Mouse (Mus musculus) midbrain, embryonic 10.5 days (tissue): ENCODE data around the gene Pla2g2c. TPM values are rescaled to one million over a fixed set of nuclear protein-coding genes. Genes with fewer than 3 reads are reported as not detected.

ENCODE experiments used
- DNase-seq: peaks from one replicate; pipeline ENCODE4 v3.0.0-alpha.2; 2017; ENCODE audit warnings: low spot score
- H3K27ac ChIP-seq: fragments of 300-500 bp; sonication (generic); replicated peaks from 2 replicates; pipeline ENCODE4 v1.5.1; 2016; ENCODE audit warnings: mild to moderate bottlenecking
- H3K27me3 ChIP-seq: fragments of 300-500 bp; sonication (generic); 2 replicates; pipeline ENCODE4 v1.6.1; 2016; ENCODE audit warnings: low read depth, mild to moderate bottlenecking; ENCODE audit not compliant: poor library complexity, severe bottlenecking
- H3K36me3 ChIP-seq: fragments of 300-500 bp; sonication (generic); 2 replicates; pipeline ENCODE4 v1.6.1; 2016; ENCODE audit warnings: mild to moderate bottlenecking, moderate library complexity
- H3K4me1 ChIP-seq: fragments of 300-500 bp; sonication (generic); 2 replicates; pipeline ENCODE4 v1.6.1; 2016
- H3K4me3 ChIP-seq: fragments of 300-500 bp; sonication (generic); 2 replicates; pipeline ENCODE4 v1.5.1; 2016; ENCODE audit warnings: mild to moderate bottlenecking, moderate library complexity
- H3K9me3 ChIP-seq: fragments of 300-500 bp; sonication (generic); replicated peaks from 2 replicates; pipeline ENCODE4 v1.6.1; 2016; ENCODE audit warnings: mild to moderate bottlenecking
- WGBS: fragments of 180-500 bp; shearing (Covaris S2); methylation state at CpG from one replicate; pipeline ENCODE4 v1.1.7; 2016; 5-methylcytosine and 5-hydroxymethylcytosine counted together
- polyA plus RNA-seq: library from polyadenylated mRNA; unstranded; fragments of >200 nt; fragmentation: Nextera tagmentation; extraction: Ambion mirVana; gene quantifications from 2 replicates; pipeline ENCODE4 v1.2.1, GENCODE M21; 2016

Pla2g2c gene
- polyA plus RNA-seq, 1 experiment from 2014 or later, result 0.62 TPM

- 90% methylated on average over 10 of the region's 10 CpGs for WGBS
- Histone ChIP-seq H3K36me3 (no peaks in the 10 kb centered on the region), H3K27me3 (no peaks in the 10 kb centered on the region), H3K9me3 (no peaks in the 10 kb centered on the region), H3K27ac (no peak overlapping the region), H3K4me3 (no peak overlapping the region), H3K4me1 (no peaks in the 10 kb centered on the region)
- DNase-seq, result no peak
Observed at GRCm38 (mm10) chr4:138771970-138772369, 47.4 kb downstream of the Pla2g2c start.

GRCm38 (mm10) chr4:138772386-138772785, 47.8 kb downstream of the Pla2g2c start:
- Histone ChIP-seq H3K27ac (no peak overlapping the region), H3K4me1 (peaks cover 4% of the 10 kb centered on the region; the same call in 1 of the 2 replicates)
- WGBS, result 89% methylated on average over 5 of the region's 5 CpGs

GRCm38 (mm10) chr4:138775435-138775834, 50.8 kb downstream of the Pla2g2c start, which contains the start of gene Pla2g2d:
Gene Pla2g2d, plus strand, starts transcription at chr4:138775735.
- H3K4me3 ChIP-seq, result no peak within 1 kb of the TSS
- no peaks in the 10 kb centered on the region for H3K27me3 ChIP-seq
- H3K36me3 ChIP-seq, result no peaks in the 10 kb centered on the region
- WGBS, result 88% methylated on average over 6 of the region's 6 CpGs
- no peak within 1 kb of the TSS for H3K27ac ChIP-seq
- peaks cover 19% of the 10 kb centered on the region for H3K4me1 ChIP-seq
- no peak for DNase-seq
- no peaks in the 10 kb centered on the region for H3K9me3 ChIP-seq

More at GRCm38 (mm10) chr4:138772386-138772785, 47.8 kb downstream of the Pla2g2c start:
- no peak overlapping the region for H3K4me3 ChIP-seq
- DNase-seq, result no peak
- H3K36me3 ChIP-seq, result no peaks in the 10 kb centered on the region
- no peaks in the 10 kb centered on the region for H3K9me3 ChIP-seq
- no peaks in the 10 kb centered on the region for H3K27me3 ChIP-seq

GRCm38 (mm10) chr4:138777417-138778407, 53.1 kb downstream of the Pla2g2c start:
- Histone ChIP-seq H3K4me3 (no peak overlapping the region), H3K27ac (peak overlapping the region; percentile 67), H3K4me1 (peaks cover 19% of the 10 kb centered on the region), H3K27me3 (no peaks in the 10 kb centered on the region), H3K9me3 (no peaks in the 10 kb centered on the region), H3K36me3 (no peaks in the 10 kb centered on the region)
- WGBS, result 53% methylated on average over 20 of the region's 20 CpGs
- peak; percentile 15 for DNase-seq

- Histone ChIP-seq H3K36me3 (no peaks in the 10 kb centered on the region), H3K9me3 (no peaks in the 10 kb centered on the region), H3K27ac (no peak overlapping the region), H3K4me1 (peaks cover 19% of the 10 kb centered on the region), H3K4me3 (no peak overlapping the region), H3K27me3 (no peaks in the 10 kb centered on the region)
- 95% methylated on average over 5 of the region's 5 CpGs for WGBS
- DNase-seq, result no peak
Observed at GRCm38 (mm10) chr4:138780300-138780699, 55.7 kb downstream of the Pla2g2c start.

GRCm38 (mm10) chr4:138782098-138782497, 57.5 kb downstream of the Pla2g2c start:
- H3K27ac ChIP-seq, result no peak overlapping the region

GRCm38 (mm10) chr4:138785721-138786120, 61.1 kb downstream of the Pla2g2c start:
- Histone ChIP-seq H3K9me3 (no peaks in the 10 kb centered on the region), H3K4me3 (no peak overlapping the region), H3K36me3 (no peaks in the 10 kb centered on the region), H3K27me3 (no peaks in the 10 kb centered on the region), H3K27ac (no peak overlapping the region), H3K4me1 (no peaks in the 10 kb centered on the region)
- 60% methylated on average over 4 of the region's 4 CpGs for WGBS
- DNase-seq, result no peak

More at GRCm38 (mm10) chr4:138782098-138782497, 57.5 kb downstream of the Pla2g2c start:
- Histone ChIP-seq H3K4me3 (no peak overlapping the region), H3K36me3 (no peaks in the 10 kb centered on the region), H3K27me3 (no peaks in the 10 kb centered on the region), H3K9me3 (no peaks in the 10 kb centered on the region), H3K4me1 (peaks cover 19% of the 10 kb centered on the region)
- no peak for DNase-seq
- 87% methylated on average over 6 of the region's 6 CpGs for WGBS

- DNase-seq, result no peak
- H3K9me3 ChIP-seq, result no peaks in the 10 kb centered on the region
- H3K27ac ChIP-seq, result no peak overlapping the region
- no peaks in the 10 kb centered on the region for H3K4me1 ChIP-seq
- WGBS, result 78% methylated on average over 4 of the region's 4 CpGs
- no peaks in the 10 kb centered on the region for H3K36me3 ChIP-seq
- no peak overlapping the region for H3K4me3 ChIP-seq
- no peaks in the 10 kb centered on the region for H3K27me3 ChIP-seq
Observed at GRCm38 (mm10) chr4:138786141-138786540, 61.5 kb downstream of the Pla2g2c start.

GRCm38 (mm10) chr4:138788381-138788780, 63.8 kb downstream of the Pla2g2c start:
- no peaks in the 10 kb centered on the region for H3K27me3 ChIP-seq
- DNase-seq, result no peak
- H3K27ac ChIP-seq, result no peak overlapping the region
- H3K36me3 ChIP-seq, result no peaks in the 10 kb centered on the region
- H3K4me3 ChIP-seq, result no peak overlapping the region
- WGBS, result 75% methylated on average over 4 of the region's 4 CpGs
- H3K4me1 ChIP-seq, result no peaks in the 10 kb centered on the region
- no peaks in the 10 kb centered on the region for H3K9me3 ChIP-seq

- 78% methylated on average over 6 of the region's 6 CpGs for WGBS
- no peaks in the 10 kb centered on the region for H3K36me3 ChIP-seq
- H3K4me1 ChIP-seq, result no peaks in the 10 kb centered on the region
- DNase-seq, result no peak
- no peaks in the 10 kb centered on the region for H3K27me3 ChIP-seq
- H3K27ac ChIP-seq, result no peak overlapping the region
- H3K4me3 ChIP-seq, result no peak overlapping the region
- H3K9me3 ChIP-seq, result no peaks in the 10 kb centered on the region
Observed at GRCm38 (mm10) chr4:138791452-138791851, 66.9 kb downstream of the Pla2g2c start.

- peaks cover 6% of the 10 kb centered on the region; the same call in 1 of the 2 replicates for H3K4me1 ChIP-seq
- no peaks in the 10 kb centered on the region for H3K9me3 ChIP-seq
- WGBS, result 78% methylated on average over 9 of the region's 9 CpGs
- DNase-seq, result no peak
- H3K4me3 ChIP-seq, result no peak overlapping the region
- H3K27me3 ChIP-seq, result no peaks in the 10 kb centered on the region
- H3K36me3 ChIP-seq, result no peaks in the 10 kb centered on the region
- no peak overlapping the region for H3K27ac ChIP-seq
Observed at GRCm38 (mm10) chr4:138792599-138792998, 68.0 kb downstream of the Pla2g2c start.

GRCm38 (mm10) chr4:138793276-138793675, 68.7 kb downstream of the Pla2g2c start:
- 74% methylated on average over 2 of the region's 2 CpGs for WGBS
- peak; percentile 37 for DNase-seq

GRCm38 (mm10) chr4:138794344-138794743, 69.8 kb downstream of the Pla2g2c start:
- 88% methylated on average over 6 of the region's 6 CpGs for WGBS
- Histone ChIP-seq H3K9me3 (no peaks in the 10 kb centered on the region), H3K27ac (no peak overlapping the region), H3K4me1 (peaks cover 6% of the 10 kb centered on the region; the same call in 1 of the 2 replicates), H3K27me3 (no peaks in the 10 kb centered on the region), H3K36me3 (no peaks in the 10 kb centered on the region), H3K4me3 (no peak overlapping the region)
- DNase-seq, result no peak

More at GRCm38 (mm10) chr4:138793276-138793675, 68.7 kb downstream of the Pla2g2c start:
- Histone ChIP-seq H3K36me3 (no peaks in the 10 kb centered on the region), H3K4me1 (peaks cover 6% of the 10 kb centered on the region; the same call in 1 of the 2 replicates), H3K9me3 (no peaks in the 10 kb centered on the region), H3K4me3 (no peak overlapping the region), H3K27ac (no peak overlapping the region), H3K27me3 (no peaks in the 10 kb centered on the region)
